Mouse (Mus musculus) forebrain, postnatal 0 days (tissue): ENCODE measurements around the gene Grm7. TPM values are rescaled to one million over a fixed set of nuclear protein-coding genes. Genes with fewer than 3 reads are reported as not detected.
A peak's percentile ranks its signal among the peaks of the same experiment; 100 is the strongest.

ENCODE experiments used
- ATAC-seq: fragments of 200-750 bp; cut with Nextera tagmentation; 2 replicates; pipeline ENCODE4 v1.8.0; 2017; ENCODE audit warnings: mild to moderate bottlenecking, moderate library complexity
- DNase-seq: peaks from one replicate; pipeline ENCODE4 v3.0.0-alpha.2; 2015
- H3K27ac ChIP-seq: fragments of 300-500 bp; sonication (generic); 2 replicates; pipeline ENCODE4 v1.5.1; 2014; ENCODE audit warnings: low read depth, mild to moderate bottlenecking, antibody characterized with exemption, low read length, moderate library complexity, mixed read lengths
- H3K27me3 ChIP-seq: fragments of 300-500 bp; sonication (generic); 2 replicates; pipeline ENCODE4 v1.6.1; 2014; ENCODE audit warnings: mild to moderate bottlenecking, low read length, mixed read lengths; ENCODE audit not compliant: insufficient read depth
- H3K36me3 ChIP-seq: fragments of 300-500 bp; sonication (generic); 2 replicates; pipeline ENCODE4 v1.6.1; 2014; ENCODE audit warnings: mild to moderate bottlenecking, moderate library complexity; ENCODE audit not compliant: insufficient read depth
- H3K4me1 ChIP-seq: fragments of 300-500 bp; sonication (generic); 2 replicates; pipeline ENCODE4 v1.6.1; 2014; ENCODE audit warnings: antibody characterized with exemption; ENCODE audit not compliant: insufficient read depth
- H3K4me2 ChIP-seq: fragments of 300-500 bp; sonication (generic); 2 replicates; pipeline ENCODE4 v1.6.1; 2014; ENCODE audit warnings: low read depth, mild to moderate bottlenecking, moderate library complexity
- H3K4me3 ChIP-seq: fragments of 300-500 bp; sonication (generic); 2 replicates; pipeline ENCODE4 v1.5.1; 2014; ENCODE audit warnings: low read depth, low read length, mixed read lengths
- H3K9ac ChIP-seq: fragments of 300-500 bp; sonication (generic); 2 replicates; pipeline ENCODE4 v1.6.1; 2014; ENCODE audit warnings: mild to moderate bottlenecking
- H3K9me3 ChIP-seq: fragments of 300-500 bp; sonication (generic); 2 replicates; pipeline ENCODE4 v1.6.1; 2016; ENCODE audit warnings: low read length
- CTCF ChIP-seq: sonication (generic); IDR thresholded peaks from 2 replicates; pipeline ENCODE4 v1.5.1; 2016; ENCODE audit warnings: antibody characterized with exemption, control low read depth, low read depth
- WGBS: fragments of 180-500 bp; shearing (Covaris S2); extraction: QIAGEN DNeasy Blood & Tissue Kit; methylation state at CpG from one replicate; pipeline ENCODE4 v1.1.7; 2014; 5-methylcytosine and 5-hydroxymethylcytosine counted together
- polyA plus RNA-seq: library from polyadenylated mRNA; unstranded; fragments of >200 nt; fragmentation: Nextera tagmentation; extraction: Ambion mirVana; gene quantifications from 2 replicates; pipeline ENCODE4 v1.2.1, GENCODE M21; 2015
- total RNA-seq: library from RNA; depleted of rRNA; stranded (reverse); fragments of >200 nt; gene quantifications from 2 replicates; pipeline ENCODE4 v1.2.3, GENCODE M21; 2014

Grm7 gene
- total and polyA plus RNA-seq, 2 experiments from 2014 or later = 20.7 to 40.7 TPM

DNA sequence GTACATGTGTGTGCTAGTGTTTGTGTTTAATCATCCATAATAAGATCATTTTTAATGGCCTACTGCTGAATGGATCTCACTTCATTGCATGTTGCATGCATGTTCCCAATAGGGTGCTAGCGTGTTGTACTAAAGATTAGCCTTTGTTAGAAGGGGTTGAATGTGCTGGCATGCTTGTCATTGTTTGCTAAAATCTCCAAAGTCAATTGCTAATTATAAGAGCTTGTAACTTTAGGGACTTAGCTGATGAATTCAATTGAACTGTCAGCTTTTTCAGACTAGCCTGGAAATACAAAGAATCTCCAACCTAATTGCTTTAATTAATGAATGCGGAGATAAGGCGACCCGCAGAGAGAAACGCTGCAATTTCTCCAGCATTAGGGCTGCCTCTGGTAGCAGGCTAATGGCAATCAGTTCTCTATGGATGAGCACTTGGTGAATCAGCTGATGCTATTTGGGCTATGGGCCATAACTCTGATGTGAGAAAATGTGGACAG is 648.2 kb downstream of the Grm7 start:
- Histone ChIP-seq H3K4me1 (no peaks in the 10 kb centered on the region), H3K36me3 (no peaks in the 10 kb centered on the region), H3K27me3 (no peaks in the 10 kb centered on the region), H3K4me3 (no peak overlapping the region), H3K9ac (no peak overlapping the region), H3K27ac (no peak overlapping the region), H3K4me2 (no peak overlapping the region), H3K9me3 (no peaks in the 10 kb centered on the region)
- ATAC-seq (peak; percentile 55; the same call in 1 of the 2 replicates), DNase-seq (peak; percentile 29)
- 11% methylated on average over 5 of the region's 5 CpGs for WGBS
- no peak for TF ChIP-seq CTCF

DNA sequence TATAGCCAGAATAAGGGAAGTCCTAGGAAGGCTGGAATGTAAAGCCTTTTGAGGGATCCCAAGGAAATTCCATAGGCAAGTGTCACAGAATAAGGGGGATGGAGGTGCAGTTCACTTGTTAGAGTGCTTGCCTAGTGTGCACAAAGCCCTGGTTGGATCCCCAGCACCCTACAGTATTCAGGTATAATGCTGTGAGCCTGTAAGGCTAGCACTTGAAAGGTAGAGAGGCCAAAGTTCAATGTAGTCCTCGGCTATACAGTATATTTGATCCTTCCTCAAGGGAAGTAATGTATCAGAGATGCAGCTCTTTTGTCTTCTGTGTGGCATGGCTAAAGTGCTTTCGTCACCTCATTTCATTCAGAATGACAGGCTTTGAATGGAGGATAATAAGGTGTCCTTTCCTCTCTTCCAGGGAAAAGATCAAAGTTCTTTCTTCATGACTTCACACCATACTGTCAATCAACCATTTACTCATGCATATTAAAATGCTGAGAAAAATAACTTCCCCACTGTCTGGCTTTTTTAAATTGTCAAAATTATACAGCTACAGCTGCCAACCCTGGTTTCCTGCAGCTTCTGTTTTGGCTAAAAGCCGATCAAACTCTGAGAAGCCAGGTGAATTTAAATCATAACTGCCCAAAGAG is 658.7 kb downstream of the Grm7 start:
- 21% methylated on average over 3 of the region's 3 CpGs for WGBS
- TF ChIP-seq CTCF = no peak
- Histone ChIP-seq H3K4me3 (no peak overlapping the region), H3K9me3 (no peaks in the 10 kb centered on the region), H3K9ac (no peak overlapping the region), H3K4me2 (no peak overlapping the region), H3K27me3 (no peaks in the 10 kb centered on the region), H3K27ac (no peak overlapping the region), H3K36me3 (no peaks in the 10 kb centered on the region), H3K4me1 (no peaks in the 10 kb centered on the region)
- ATAC-seq = no peak
- DNase-seq = no peak

DNA sequence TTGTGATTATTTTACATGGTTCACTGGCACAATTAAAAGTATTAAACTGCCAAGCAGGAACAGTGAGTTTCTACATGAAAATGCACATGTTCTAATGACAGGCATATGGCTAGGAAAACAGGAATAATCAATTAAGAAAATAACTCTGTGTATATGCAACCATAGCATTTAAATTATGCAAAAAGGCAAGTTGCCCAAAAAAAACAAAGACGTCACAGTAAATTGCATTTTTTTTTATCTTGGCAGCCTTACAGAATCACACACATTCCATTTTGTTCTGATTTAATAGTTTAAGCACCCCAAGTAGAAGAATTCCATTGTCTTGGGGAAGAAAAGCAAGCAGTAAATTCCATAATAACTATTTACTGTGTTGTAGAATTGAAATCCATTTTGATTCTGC is 716.3 kb downstream of the Grm7 start:
- no peak for TF ChIP-seq CTCF
- no peak for DNase-seq
- 21% methylated on average over 1 of the region's 1 CpGs for WGBS
- Histone ChIP-seq H3K9ac (no peak overlapping the region), H3K9me3 (no peaks in the 10 kb centered on the region), H3K27me3 (no peaks in the 10 kb centered on the region), H3K4me2 (no peak overlapping the region), H3K27ac (no peak overlapping the region), H3K4me1 (no peaks in the 10 kb centered on the region), H3K36me3 (no peaks in the 10 kb centered on the region), H3K4me3 (no peak overlapping the region)
- no peak for ATAC-seq

DNA sequence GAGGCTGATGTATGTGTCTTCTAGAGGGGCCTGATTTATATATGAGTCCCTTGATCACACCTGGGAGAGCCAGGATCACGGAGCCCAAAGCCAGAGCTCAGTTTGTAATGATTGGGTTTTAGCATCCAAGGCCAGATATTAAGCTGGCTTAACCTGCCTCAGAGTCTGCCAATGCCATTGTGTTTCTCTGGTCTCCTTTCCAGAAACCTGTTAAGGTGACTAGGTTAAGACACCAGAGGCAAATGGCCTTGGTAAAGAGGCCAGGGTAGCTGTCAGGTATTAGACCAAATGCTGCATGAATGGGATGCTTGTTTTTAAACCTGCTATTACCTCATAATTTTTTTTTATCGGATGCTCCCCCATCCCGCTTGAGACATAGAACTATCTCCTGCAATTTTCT is 722.7 kb downstream of the Grm7 start:
- Histone ChIP-seq H3K9me3 (no peaks in the 10 kb centered on the region), H3K27me3 (no peaks in the 10 kb centered on the region), H3K4me1 (peaks cover 7% of the 10 kb centered on the region), H3K4me2 (no peak overlapping the region), H3K9ac (no peak overlapping the region), H3K4me3 (no peak overlapping the region), H3K36me3 (no peaks in the 10 kb centered on the region), H3K27ac (no peak overlapping the region)
- DNase-seq (no peak), ATAC-seq (no peak)
- TF ChIP-seq CTCF = no peak
- 86% methylated on average over 3 of the region's 3 CpGs for WGBS

DNA sequence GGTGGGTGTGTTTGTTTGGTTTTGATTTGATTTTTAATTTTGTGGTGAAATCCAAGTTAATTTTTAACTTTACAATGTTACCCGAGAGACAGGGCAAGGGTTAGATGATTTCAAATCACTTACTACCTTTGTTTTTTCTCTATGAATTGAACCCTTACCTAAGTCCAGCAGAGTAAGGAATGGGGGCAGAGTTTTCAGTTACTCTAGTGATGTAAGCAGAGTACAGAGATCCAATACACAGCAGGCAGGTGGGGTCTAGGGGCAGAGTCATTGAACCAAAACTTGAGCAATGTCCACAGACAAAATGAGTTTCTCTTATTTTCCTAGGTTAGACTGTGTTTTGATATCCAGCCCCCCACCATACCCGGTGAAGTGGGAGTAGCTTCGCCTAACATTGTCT is 723.2 kb downstream of the Grm7 start:
- TF ChIP-seq CTCF = no peak

DNA sequence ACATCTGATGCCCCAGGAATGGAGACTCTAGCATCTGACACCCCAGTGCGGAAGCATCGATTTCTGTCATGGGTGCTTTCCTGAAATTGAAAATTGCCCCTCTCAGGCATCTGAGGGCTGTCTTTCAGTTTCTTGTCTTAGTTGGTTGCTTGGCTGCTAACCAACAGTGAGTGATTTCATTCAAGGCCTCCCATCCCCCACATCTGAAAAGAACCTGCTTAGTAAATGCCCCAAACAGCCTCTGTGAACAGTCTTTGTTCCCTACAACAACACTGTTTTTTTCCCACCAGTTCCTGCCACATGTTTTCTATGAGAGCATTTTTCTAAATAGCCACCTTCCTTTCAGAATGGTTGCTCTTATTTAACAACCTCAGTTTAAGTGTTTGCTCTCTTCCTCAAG is 723.6 kb downstream of the Grm7 start:
- H3K36me3 ChIP-seq = no peaks in the 10 kb centered on the region
- no peak overlapping the region for H3K27ac ChIP-seq
- H3K27me3 ChIP-seq = no peaks in the 10 kb centered on the region
- no peak overlapping the region for H3K4me2 ChIP-seq
- ATAC-seq = no peak
- H3K9me3 ChIP-seq = no peaks in the 10 kb centered on the region
- peaks cover 7% of the 10 kb centered on the region for H3K4me1 ChIP-seq
- no peak for TF ChIP-seq CTCF
- H3K4me3 ChIP-seq = no peak overlapping the region
- DNase-seq = no peak
- H3K9ac ChIP-seq = no peak overlapping the region
- 41% methylated on average over 2 of the region's 2 CpGs for WGBS

More for the DNA sequence above, 723.2 kb downstream of the Grm7 start:
- Histone ChIP-seq H3K36me3 (no peaks in the 10 kb centered on the region), H3K4me2 (no peak overlapping the region), H3K27me3 (no peaks in the 10 kb centered on the region), H3K27ac (no peak overlapping the region), H3K4me1 (peaks cover 7% of the 10 kb centered on the region), H3K4me3 (no peak overlapping the region), H3K9me3 (no peaks in the 10 kb centered on the region), H3K9ac (no peak overlapping the region)
- ATAC-seq (no peak), DNase-seq (no peak)
- 67% methylated on average over 3 of the region's 3 CpGs for WGBS

DNA sequence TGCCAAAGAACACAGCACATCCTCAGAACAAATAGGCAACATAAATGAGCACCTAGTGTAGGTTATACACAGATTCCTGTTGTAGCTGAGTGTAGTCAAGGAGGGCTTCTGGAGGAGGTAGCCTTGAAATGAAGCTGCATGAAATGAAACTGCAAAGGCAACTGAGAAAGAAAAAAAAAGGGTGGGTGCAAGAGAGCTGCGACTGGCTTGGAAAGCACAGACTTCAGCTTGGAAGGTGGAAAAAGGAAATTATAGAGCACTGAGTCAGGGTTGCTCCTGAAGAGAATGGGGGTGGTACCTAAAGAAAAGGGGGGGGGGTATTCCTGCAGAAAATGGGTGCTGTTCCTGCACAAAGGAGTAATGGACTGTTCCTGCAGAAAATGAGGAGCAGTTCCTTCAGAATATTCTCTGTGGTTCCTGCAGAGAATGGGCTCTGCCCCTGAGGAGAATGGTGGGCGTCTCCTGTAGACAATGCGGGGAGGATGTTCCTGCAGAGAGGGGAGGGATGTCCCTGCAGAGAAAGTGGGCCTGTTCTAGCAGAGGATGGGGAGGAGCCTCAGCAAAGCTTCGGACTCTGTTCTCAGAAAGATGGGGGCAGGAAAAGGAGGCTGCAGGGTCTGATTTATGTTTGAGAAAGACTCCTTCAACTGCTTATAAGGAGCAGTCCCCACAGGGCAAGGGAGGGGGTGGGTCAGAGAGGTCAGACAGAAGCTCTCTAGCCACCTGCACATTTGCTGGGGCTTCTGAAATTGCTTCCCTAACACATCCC is 726.4 kb downstream of the Grm7 start:
- Histone ChIP-seq H3K36me3 (no peaks in the 10 kb centered on the region), H3K9ac (no peak overlapping the region), H3K4me1 (peaks cover 7% of the 10 kb centered on the region), H3K4me3 (no peak overlapping the region), H3K27ac (0 out of 2 replicates have a peak overlapping the region, but pooled peaks have one; percentile 29), H3K9me3 (no peaks in the 10 kb centered on the region), H3K27me3 (no peaks in the 10 kb centered on the region), H3K4me2 (no peak overlapping the region)
- 26% methylated on average over 4 of the region's 4 CpGs for WGBS
- ATAC-seq (no peak), DNase-seq (no peak)
- TF ChIP-seq CTCF = no peak
